Mouse (Mus musculus): ENCODE results near the gene AI182371.

GRCm38 (mm10) chr2:35079166-35079565 lies 22.2 kb downstream of the AI182371 start:
- no peak for TF ChIP-seq CTCF (IDR thresholded peaks at IDR 0.05; ENCODE audit: low read depth, low read length)
- TF ChIP-seq GATA1 (IDR thresholded peaks at IDR 0.05; ENCODE audit: borderline replicate concordance, low read length), result no peak
- no peak for TF ChIP-seq POLR2AphosphoS5 (IDR thresholded peaks at IDR 0.05; ENCODE audit: insufficient replicate concordance, low read depth, low read length)

Measured in G1E (cell line).